Mouse (Mus musculus): ENCODE measurements around the gene Mcm10. TPM values are rescaled to one million over a fixed set of nuclear protein-coding genes. Genes with fewer than 3 reads are reported as not detected.
A peak's percentile ranks its signal among the peaks of the same experiment; 100 is the strongest.

The Mcm10 gene
- total and polyA plus RNA-seq, 3 experiments: 72.6 to 104 (median 73.6) TPM

GRCm38 (mm10) chr2:5061133-5061708 is 48.6 kb upstream of the Mcm10 start:
- no peak for DNase-seq (ENCODE audit: extremely low read depth)

GRCm38 (mm10) chr2:5059997-5060396 is 47.4 kb upstream of the Mcm10 start:
- Histone ChIP-seq H3K27me3 (replicated peaks) (peaks cover 4% of the 10 kb centered on the region), H3K79me2 (replicated peaks; ENCODE audit: control insufficient read depth, extremely low read depth, insufficient read depth, poor library complexity, severe bottlenecking) (peaks cover 4% of the 10 kb centered on the region; the same call in 1 of the 2 replicates), H3K27ac (ENCODE audit: insufficient read depth, low read depth) (no peak overlapping the region), H3K4me2 (ENCODE audit: insufficient read depth, low read depth, poor library complexity, severe bottlenecking) (no peak overlapping the region), H3K4me1 (ENCODE audit: control insufficient read depth in 1 of 2, insufficient read depth in 2 of 2) (peaks cover 2 to 32% of the 10 kb centered on the region in 2 experiments), H3K36me3 (replicated peaks in 1 of 2; ENCODE audit: control insufficient read depth in 1 of 2, insufficient read depth in 1 of 2, low read length in 1 of 2) (peaks cover 3 to 58% of the 10 kb centered on the region in 2 experiments), H3K4me3 (replicated peaks in 1 of 3; ENCODE audit: low read depth in 2 of 3, low read length in 2 of 3, poor library complexity in 1 of 3) (no peak overlapping the region), H3K9ac (ENCODE audit: insufficient read depth, low read depth) (no peak overlapping the region), H3K9me3 (replicated peaks; ENCODE audit: low read length) (no peaks in the 10 kb centered on the region)
- in situ Hi-C loops (cut with MboI; ENCODE audit: low pct_ligation_motif_present, low pct_unique_long_range_greater_than_20kb, low sequenced_read_pairs) (no loop called here), dilution Hi-C loops (cut with MboI; ENCODE audit: extremely low pct_ligation_motif_present, extremely low pct_unique_long_range_greater_than_20kb, low sequenced_read_pairs) (no loop called here)
- no peak for DNase-seq (ENCODE audit: extremely low read depth)
- TF ChIP-seq BHLHE40 (IDR thresholded peaks at IDR 0.05; ENCODE audit: low read depth, low read length): no peak
- no peak for TF ChIP-seq CHD1 (IDR thresholded peaks at IDR 0.05; ENCODE audit: low read depth, low read length)
- TF ChIP-seq CTCF (conservative IDR thresholded peaks at IDR 0.05 in 1 of 2, IDR thresholded peaks at IDR 0.05 in 1 of 2; ENCODE audit: low read depth in 2 of 2, low read length in 2 of 2): no peak
- no peak for TF ChIP-seq MYC (IDR thresholded peaks at IDR 0.05; ENCODE audit: low read depth, low read length)
- TF ChIP-seq USF1 (IDR thresholded peaks at IDR 0.05; ENCODE audit: low read depth, low read length): no peak
- no peak for TF ChIP-seq JUN (IDR thresholded peaks at IDR 0.05; ENCODE audit: insufficient read depth, low read depth, low read length)

More at GRCm38 (mm10) chr2:5061133-5061708, 48.6 kb upstream of the Mcm10 start:
- in situ Hi-C loops (cut with MboI; ENCODE audit: low pct_ligation_motif_present, low pct_unique_long_range_greater_than_20kb, low sequenced_read_pairs): no loop called here
- 0 out of 2 replicates have a peak overlapping the region, but pooled peaks have one; percentile 8 for H3K4me2 ChIP-seq (ENCODE audit: insufficient read depth, low read depth, poor library complexity, severe bottlenecking)
- peaks cover 0 to 32% of the 10 kb centered on the region in 2 experiments; a peak in 3 of 4 replicates for H3K4me1 ChIP-seq (ENCODE audit: control insufficient read depth in 1 of 2, insufficient read depth in 2 of 2)
- H3K27ac ChIP-seq (ENCODE audit: insufficient read depth, low read depth): no peak overlapping the region
- TF ChIP-seq ELF1 (IDR thresholded peaks at IDR 0.05; ENCODE audit: low read depth, low read length): no peak
- no peak for TF ChIP-seq ZKSCAN1 (IDR thresholded peaks at IDR 0.05; ENCODE audit: borderline replicate concordance, low read depth, low read length)
- no peak for TF ChIP-seq MYC (IDR thresholded peaks at IDR 0.05; ENCODE audit: low read depth, low read length)
- no peak for TF ChIP-seq MAX (IDR thresholded peaks at IDR 0.05; ENCODE audit: low read length)
- no peak for TF ChIP-seq USF2 (conservative IDR thresholded peaks at IDR 0.05; ENCODE audit: low read depth, low read length)
- no peak for TF ChIP-seq EP300 (IDR thresholded peaks at IDR 0.05; ENCODE audit: low read length)
- no peak for TF ChIP-seq PAX5 (IDR thresholded peaks at IDR 0.05; ENCODE audit: low read length)
- TF ChIP-seq MAZ (IDR thresholded peaks at IDR 0.05; ENCODE audit: low read depth, low read length): no peak
- no peak for TF ChIP-seq GABPA (IDR thresholded peaks at IDR 0.05; ENCODE audit: insufficient replicate concordance, low read depth, low read length)
- TF ChIP-seq NELFE (IDR thresholded peaks at IDR 0.05; ENCODE audit: low read depth, low read length): no peak
- no peak for TF ChIP-seq SIN3A (IDR thresholded peaks at IDR 0.05; ENCODE audit: low read length)
- H3K9ac ChIP-seq (ENCODE audit: insufficient read depth, low read depth): no peak overlapping the region
- no peaks in the 10 kb centered on the region for H3K9me3 ChIP-seq (replicated peaks; ENCODE audit: low read length)
- peaks cover 4% of the 10 kb centered on the region for H3K27me3 ChIP-seq (replicated peaks)
- H3K36me3 ChIP-seq (replicated peaks in 1 of 2; ENCODE audit: control insufficient read depth in 1 of 2, insufficient read depth in 1 of 2, low read length in 1 of 2): peaks cover 0 to 46% of the 10 kb centered on the region in 2 experiments
- no peak overlapping the region for H3K4me3 ChIP-seq (replicated peaks in 1 of 3; ENCODE audit: low read depth in 2 of 3, low read length in 2 of 3, poor library complexity in 1 of 3)
- dilution Hi-C loops (cut with MboI; ENCODE audit: extremely low pct_ligation_motif_present, extremely low pct_unique_long_range_greater_than_20kb, low sequenced_read_pairs): no loop called here
- H3K79me2 ChIP-seq (replicated peaks; ENCODE audit: control insufficient read depth, extremely low read depth, insufficient read depth, poor library complexity, severe bottlenecking): peaks cover 2% of the 10 kb centered on the region; the same call in 1 of the 2 replicates
